Mouse (Mus musculus): ENCODE data around the gene BC024978. TPM values are rescaled to one million over a fixed set of nuclear protein-coding genes. Genes with fewer than 3 reads are reported as not detected.
A peak's percentile ranks its signal among the peaks of the same experiment; 100 is the strongest.

The BC024978 gene
- polyA plus RNA-seq, 2 experiments = 0.56 to 1.9 TPM

DNA sequence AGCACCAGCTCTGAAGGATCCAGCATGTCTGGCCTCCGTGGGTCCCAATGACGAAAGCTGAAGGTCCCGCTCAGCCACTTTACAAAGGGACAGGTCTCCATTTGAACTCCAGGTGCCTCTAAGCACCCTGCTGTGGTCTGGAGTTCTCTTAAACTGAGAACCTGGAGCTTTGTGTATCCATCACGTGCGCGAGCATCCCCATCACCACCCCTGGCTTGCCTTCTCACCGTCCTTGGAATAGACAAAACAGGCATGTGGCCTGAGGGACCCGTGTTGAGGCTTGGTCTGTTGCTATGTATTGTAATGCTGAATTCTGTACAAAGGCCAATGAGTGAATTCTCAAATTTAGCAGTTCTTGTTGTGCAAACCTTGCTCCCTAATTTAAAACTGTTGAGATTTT lies 3.2 kb downstream of the BC024978 start:
- Histone ChIP-seq H3K36me3 (replicated peaks; ENCODE audit: control insufficient read depth, insufficient read depth, low read depth) (peaks cover 2% of the 10 kb centered on the region), H3K4me1 (replicated peaks; ENCODE audit: control insufficient read depth in 2 of 2, insufficient read depth in 2 of 2, low read length in 1 of 2) (peaks cover 11 to 16% of the 10 kb centered on the region in 2 experiments), H3K9me3 (ENCODE audit: control insufficient read depth, low read length) (no peaks in the 10 kb centered on the region), H3K27ac (no peak overlapping the region), H3K4me2 (ENCODE audit: low read depth) (no peak overlapping the region), H3K27me3 (ENCODE audit: control insufficient read depth, insufficient read depth, low read length) (no peaks in the 10 kb centered on the region), H3K9ac (replicated peaks) (no peak overlapping the region), H3K4me3 (ENCODE audit: insufficient read depth in 1 of 2, low read depth in 2 of 2, low read length in 2 of 2) (no peak overlapping the region)
- ATAC-seq (ENCODE audit: insufficient read depth) (no peak), DNase-seq (ENCODE audit: low read depth in 3 of 3, low spot score in 3 of 3) (no peak)
- TF ChIP-seq CTCF (IDR thresholded peaks at IDR 0.05; ENCODE audit: low read depth) (no peak), EP300 (IDR thresholded peaks at IDR 0.05; ENCODE audit: low read depth) (no peak)
- 85% methylated on average over 8 of the region's 8 CpGs for whole genome bisulfite sequencing (ENCODE audit: insufficient replicate concordance)

DNA sequence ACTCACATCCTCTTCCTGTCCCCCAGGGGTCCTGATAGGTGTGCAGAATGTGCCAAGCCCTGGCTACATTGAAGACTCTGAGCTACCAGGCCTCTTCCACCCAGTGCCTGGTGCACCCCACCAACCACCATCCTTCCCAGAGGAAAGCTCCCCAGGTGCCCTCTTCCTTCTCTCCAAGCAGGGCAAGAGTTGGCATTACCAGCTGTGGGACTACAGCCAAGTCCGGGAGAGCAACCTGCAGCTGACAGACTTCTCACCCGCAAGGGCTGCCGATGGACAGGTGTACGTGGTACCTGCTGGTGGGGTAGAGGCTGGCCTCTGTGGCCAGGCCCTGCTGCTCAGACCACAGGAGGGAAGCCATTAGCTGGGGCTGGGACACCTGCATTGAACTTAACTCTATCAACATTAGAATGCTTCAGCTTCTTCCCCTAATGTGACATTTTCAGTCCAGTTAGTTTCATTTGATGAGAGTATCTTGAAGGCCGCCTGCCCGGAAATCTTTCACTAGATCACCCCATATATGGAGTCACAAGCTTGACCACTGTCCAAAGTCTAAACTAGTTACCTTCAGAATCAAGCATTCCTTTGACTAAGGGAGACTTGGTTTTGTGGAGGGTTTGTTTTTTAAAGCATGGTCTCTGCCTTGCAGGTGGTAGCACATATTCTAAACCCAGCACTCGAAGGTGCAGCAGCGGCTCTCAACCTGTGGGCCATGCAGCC lies 8.3 kb downstream of the BC024978 start:
- no peaks in the 10 kb centered on the region for H3K9me3 ChIP-seq (ENCODE audit: control insufficient read depth, low read length)
- H3K4me1 ChIP-seq (replicated peaks; ENCODE audit: control insufficient read depth in 2 of 2, insufficient read depth in 2 of 2, low read length in 1 of 2) = no peaks in the 10 kb centered on the region
- no peaks in the 10 kb centered on the region for H3K27me3 ChIP-seq (ENCODE audit: control insufficient read depth, insufficient read depth, low read length)
- H3K9ac ChIP-seq (replicated peaks) = no peak overlapping the region
- H3K27ac ChIP-seq = no peak overlapping the region
- H3K4me3 ChIP-seq (ENCODE audit: insufficient read depth in 1 of 2, low read depth in 2 of 2, low read length in 2 of 2) = no peak overlapping the region
- DNase-seq (ENCODE audit: low read depth in 3 of 3, low spot score in 3 of 3) (no peak), ATAC-seq (ENCODE audit: insufficient read depth) (no peak)
- no peaks in the 10 kb centered on the region for H3K36me3 ChIP-seq (replicated peaks; ENCODE audit: control insufficient read depth, insufficient read depth, low read depth)
- no peak overlapping the region for H3K4me2 ChIP-seq (ENCODE audit: low read depth)
- WGBS (ENCODE audit: insufficient replicate concordance) = 79% methylated on average over 8 of the region's 8 CpGs
- TF ChIP-seq CTCF (IDR thresholded peaks at IDR 0.05; ENCODE audit: low read depth) (no peak), EP300 (IDR thresholded peaks at IDR 0.05; ENCODE audit: low read depth) (no peak)

DNA sequence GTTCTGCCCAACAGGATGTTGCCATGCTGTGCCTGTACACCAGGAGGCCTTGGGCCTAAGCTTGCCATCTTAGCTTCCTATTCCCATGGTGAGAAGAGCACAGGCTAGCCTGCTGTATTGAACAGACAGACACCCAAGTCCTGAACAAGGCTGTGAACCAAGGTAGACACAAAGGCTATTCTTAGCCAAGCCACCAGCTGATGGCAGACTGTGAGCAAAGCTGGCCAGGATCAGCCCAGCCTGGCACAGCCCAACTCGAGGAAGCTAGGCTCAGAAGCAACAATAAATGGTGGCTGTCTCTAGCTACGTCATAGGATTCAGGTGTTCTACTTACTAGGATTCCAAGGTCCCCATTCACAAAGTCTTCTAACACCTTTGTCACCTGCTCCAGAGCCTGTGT lies 17.0 kb downstream of the BC024978 start:
- H3K36me3 ChIP-seq (replicated peaks; ENCODE audit: control insufficient read depth, insufficient read depth, low read depth) = peaks cover 2% of the 10 kb centered on the region
- no peak overlapping the region for H3K27ac ChIP-seq
- H3K4me1 ChIP-seq (replicated peaks; ENCODE audit: control insufficient read depth in 2 of 2, insufficient read depth in 2 of 2, low read length in 1 of 2) = no peaks in the 10 kb centered on the region
- TF ChIP-seq EP300 (IDR thresholded peaks at IDR 0.05; ENCODE audit: low read depth) (no peak), CTCF (IDR thresholded peaks at IDR 0.05; ENCODE audit: low read depth) (no peak)
- no peak for DNase-seq (ENCODE audit: low read depth in 3 of 3, low spot score in 3 of 3)
- no peaks in the 10 kb centered on the region for H3K9me3 ChIP-seq (ENCODE audit: control insufficient read depth, low read length)
- H3K9ac ChIP-seq (replicated peaks) = no peak overlapping the region
- no peak for ATAC-seq (ENCODE audit: insufficient read depth)
- H3K27me3 ChIP-seq (ENCODE audit: control insufficient read depth, insufficient read depth, low read length) = no peaks in the 10 kb centered on the region
- WGBS (ENCODE audit: insufficient replicate concordance) = 77% methylated on average over 2 of the region's 2 CpGs
- no peak overlapping the region for H3K4me3 ChIP-seq (ENCODE audit: insufficient read depth in 1 of 2, low read depth in 2 of 2, low read length in 2 of 2)
- H3K4me2 ChIP-seq (ENCODE audit: low read depth) = no peak overlapping the region

DNA sequence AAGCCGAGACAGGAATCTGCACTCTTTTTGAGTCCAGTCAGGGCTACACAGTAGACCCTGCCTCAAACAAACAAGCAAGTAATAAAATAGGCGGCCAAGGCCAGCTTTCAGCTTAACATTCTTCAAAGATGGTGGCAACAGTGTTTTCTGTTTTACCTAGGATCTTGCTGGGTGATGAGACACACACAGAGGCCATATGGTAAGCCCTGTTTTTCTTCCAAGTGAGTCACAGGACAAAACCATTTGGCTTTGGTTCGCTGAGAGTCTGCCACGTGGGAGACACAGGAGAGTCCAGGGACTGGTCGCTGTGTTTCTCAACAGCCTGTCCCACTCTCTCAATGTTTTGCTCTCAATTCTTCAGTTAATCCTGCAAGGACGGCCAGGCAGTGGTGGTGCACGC lies 23.0 kb downstream of the BC024978 start:
- no peak overlapping the region for H3K27ac ChIP-seq
- H3K9ac ChIP-seq (replicated peaks) = no peak overlapping the region
- no peak overlapping the region for H3K4me2 ChIP-seq (ENCODE audit: low read depth)
- H3K36me3 ChIP-seq (replicated peaks; ENCODE audit: control insufficient read depth, insufficient read depth, low read depth) = peaks cover 2% of the 10 kb centered on the region
- no peaks in the 10 kb centered on the region for H3K9me3 ChIP-seq (ENCODE audit: control insufficient read depth, low read length)
- no peaks in the 10 kb centered on the region for H3K27me3 ChIP-seq (ENCODE audit: control insufficient read depth, insufficient read depth, low read length)
- DNase-seq (ENCODE audit: low read depth in 3 of 3, low spot score in 3 of 3) = no peak
- H3K4me1 ChIP-seq (replicated peaks; ENCODE audit: control insufficient read depth in 2 of 2, insufficient read depth in 2 of 2, low read length in 1 of 2) = peaks cover 10 to 21% of the 10 kb centered on the region in 2 experiments
- no peak for ATAC-seq (ENCODE audit: insufficient read depth)
- WGBS (ENCODE audit: insufficient replicate concordance) = 73% methylated on average over 7 of the region's 7 CpGs
- TF ChIP-seq EP300 (IDR thresholded peaks at IDR 0.05; ENCODE audit: low read depth) (no peak), CTCF (IDR thresholded peaks at IDR 0.05; ENCODE audit: low read depth) (no peak)
- no peak overlapping the region for H3K4me3 ChIP-seq (ENCODE audit: insufficient read depth in 1 of 2, low read depth in 2 of 2, low read length in 2 of 2)

DNA sequence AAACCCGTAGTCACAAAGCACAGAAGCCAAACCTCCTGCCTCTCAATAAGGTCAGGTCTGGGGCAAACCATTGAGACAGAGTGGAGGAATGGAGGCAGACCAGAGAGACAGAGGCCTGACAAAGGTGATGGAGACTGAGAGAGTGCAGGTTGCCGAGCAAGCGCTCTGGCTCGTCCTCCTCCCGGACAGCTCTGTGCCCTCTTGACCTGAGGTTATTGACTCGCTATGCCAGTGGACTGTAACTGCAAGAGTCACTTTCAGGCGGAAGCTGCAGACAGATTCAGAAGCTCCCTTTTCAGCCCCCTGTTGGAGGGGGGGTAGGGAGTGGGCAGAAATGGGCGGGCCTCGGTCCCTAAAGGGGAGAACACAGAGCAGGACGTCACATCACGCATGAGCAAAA lies 24.4 kb downstream of the BC024978 start:
- Histone ChIP-seq H3K27ac (no peak overlapping the region), H3K9ac (replicated peaks) (no peak overlapping the region), H3K4me1 (replicated peaks; ENCODE audit: control insufficient read depth in 2 of 2, insufficient read depth in 2 of 2, low read length in 1 of 2) (peaks cover 13 to 30% of the 10 kb centered on the region in 2 experiments), H3K27me3 (ENCODE audit: control insufficient read depth, insufficient read depth, low read length) (no peaks in the 10 kb centered on the region), H3K4me3 (ENCODE audit: insufficient read depth in 1 of 2, low read depth in 2 of 2, low read length in 2 of 2) (no peak overlapping the region), H3K36me3 (replicated peaks; ENCODE audit: control insufficient read depth, insufficient read depth, low read depth) (peaks cover 2% of the 10 kb centered on the region), H3K9me3 (ENCODE audit: control insufficient read depth, low read length) (no peaks in the 10 kb centered on the region), H3K4me2 (ENCODE audit: low read depth) (no peak overlapping the region)
- peak; percentile 31; the same call in 1 of the 2 replicates for ATAC-seq (ENCODE audit: insufficient read depth)
- DNase-seq (ENCODE audit: low read depth in 3 of 3, low spot score in 3 of 3) = no peak
- 72% methylated on average over 11 of the region's 11 CpGs for WGBS (ENCODE audit: insufficient replicate concordance)
- TF ChIP-seq CTCF (IDR thresholded peaks at IDR 0.05; ENCODE audit: low read depth) (no peak), EP300 (IDR thresholded peaks at IDR 0.05; ENCODE audit: low read depth) (no peak)
